Mouse (Mus musculus) thymus, adult 2 months (tissue): ENCODE measurements around the gene Cog5. TPM values are rescaled to one million over a fixed set of nuclear protein-coding genes. Genes with fewer than 3 reads are reported as not detected.

Experiments
- DNase-seq: peaks from one replicate; pipeline ENCODE4 v3.0.0; 2021
- H3K27ac ChIP-seq: fragments of 200-500 bp; 2 replicates; pipeline ENCODE4 v1.5.1; 2012; ENCODE audit warnings: low read length, control low read depth; ENCODE audit not compliant: control insufficient read depth, insufficient read depth
- H3K27me3 ChIP-seq: fragments of 200-500 bp; 2 replicates; pipeline ENCODE4 v1.6.1; 2012; ENCODE audit warnings: mild to moderate bottlenecking, low read length, moderate library complexity, mixed read lengths; ENCODE audit not compliant: control insufficient read depth, insufficient read depth
- H3K36me3 ChIP-seq: fragments of 200-500 bp; 2 replicates; pipeline ENCODE4 v1.6.1; 2012; ENCODE audit warnings: mild to moderate bottlenecking, low read length, moderate library complexity; ENCODE audit not compliant: control insufficient read depth, insufficient read depth
- H3K4me1 ChIP-seq: fragments of 200-500 bp; replicated peaks from 2 replicates; pipeline ENCODE4 v1.6.1; 2012; ENCODE audit warnings: low read length; ENCODE audit not compliant: control insufficient read depth, insufficient read depth
- H3K4me3 ChIP-seq: fragments of 200-500 bp; 2 replicates; pipeline ENCODE4 v1.5.1; 2012; ENCODE audit warnings: mild to moderate bottlenecking, low read length, control low read depth, moderate library complexity; ENCODE audit not compliant: control insufficient read depth, insufficient read depth
- CTCF ChIP-seq: fragments of 200-500 bp; IDR thresholded peaks from 2 replicates; pipeline ENCODE4 v1.5.1; 2012; ENCODE audit warnings: mild to moderate bottlenecking, control low read depth, low read length, moderate library complexity, borderline replicate concordance; ENCODE audit not compliant: control insufficient read depth, poor library complexity, insufficient read depth; ENCODE audit errors: extremely low read depth
- POLR2A ChIP-seq: fragments of 200-500 bp; IDR thresholded peaks from 2 replicates; pipeline ENCODE4 v1.6.1; 2012; ENCODE audit warnings: mild to moderate bottlenecking, low read length, control low read depth, moderate library complexity; ENCODE audit not compliant: control insufficient read depth, poor library complexity, insufficient read depth; ENCODE audit errors: extremely low read depth
- WGBS: fragments of 180-500 bp; shearing (Covaris S2); methylation state at CpG from one replicate; pipeline ENCODE4 v1.1.7; 2018; 5-methylcytosine and 5-hydroxymethylcytosine counted together
- polyA plus RNA-seq: library from polyadenylated mRNA; depleted of rRNA; stranded (reverse); fragments of >200 nt; gene quantifications from 2 replicates; pipeline ENCODE4 v1.2.3, GENCODE M21; 2012

Cog5 gene
- polyA plus RNA-seq, 1 experiment = 40.6 TPM

- DNase-seq = no peak
- Histone ChIP-seq H3K4me1 (no peaks in the 10 kb centered on the region), H3K27ac (no peak overlapping the region), H3K27me3 (no peaks in the 10 kb centered on the region), H3K36me3 (peaks cover 11% of the 10 kb centered on the region), H3K4me3 (no peak overlapping the region)
- TF ChIP-seq CTCF (no peak), POLR2A (no peak)
- 96% methylated on average over 4 of the region's 4 CpGs for WGBS
Observed at GRCm38 (mm10) chr12:31885084-31885483, 230.4 kb downstream of the Cog5 start.

GRCm38 (mm10) chr12:31885844-31886606 is 231.4 kb downstream of the Cog5 start:
- H3K4me3 ChIP-seq = no peak overlapping the region
- no peaks in the 10 kb centered on the region for H3K4me1 ChIP-seq
- DNase-seq = no peak
- 98% methylated on average over 11 of the region's 11 CpGs for WGBS
- no peak overlapping the region for H3K27ac ChIP-seq
- peaks cover 11% of the 10 kb centered on the region for H3K36me3 ChIP-seq
- TF ChIP-seq POLR2A (no peak), CTCF (no peak)
- H3K27me3 ChIP-seq = no peaks in the 10 kb centered on the region

GRCm38 (mm10) chr12:31890685-31891084 is 236.0 kb downstream of the Cog5 start:
- TF ChIP-seq CTCF = no peak
- TF ChIP-seq POLR2A = no peak
- H3K27ac ChIP-seq = no peak overlapping the region
- H3K4me3 ChIP-seq = no peak overlapping the region
- 94% methylated on average over 6 of the region's 6 CpGs for WGBS
- H3K27me3 ChIP-seq = no peaks in the 10 kb centered on the region
- no peak for DNase-seq
- peaks cover 11% of the 10 kb centered on the region for H3K36me3 ChIP-seq
- no peaks in the 10 kb centered on the region for H3K4me1 ChIP-seq

GRCm38 (mm10) chr12:31892079-31892478 is 237.4 kb downstream of the Cog5 start:
- H3K36me3 ChIP-seq = peaks cover under 1% of the 10 kb centered on the region; the same call in 1 of the 2 replicates
- H3K4me1 ChIP-seq = no peaks in the 10 kb centered on the region

GRCm38 (mm10) chr12:31892771-31893170 is 238.1 kb downstream of the Cog5 start:
- Histone ChIP-seq H3K27ac (no peak overlapping the region), H3K36me3 (no peaks in the 10 kb centered on the region; the same call in 1 of the 2 replicates), H3K27me3 (no peaks in the 10 kb centered on the region), H3K4me1 (no peaks in the 10 kb centered on the region), H3K4me3 (no peak overlapping the region)
- no peak for TF ChIP-seq POLR2A
- no peak for TF ChIP-seq CTCF
- 97% methylated on average over 7 of the region's 7 CpGs for whole genome bisulfite sequencing
- DNase-seq = no peak

More at GRCm38 (mm10) chr12:31892079-31892478, 237.4 kb downstream of the Cog5 start:
- TF ChIP-seq CTCF (no peak), POLR2A (no peak)
- Histone ChIP-seq H3K27me3 (no peaks in the 10 kb centered on the region), H3K4me3 (no peak overlapping the region), H3K27ac (no peak overlapping the region)
- no peak for DNase-seq

DNA sequence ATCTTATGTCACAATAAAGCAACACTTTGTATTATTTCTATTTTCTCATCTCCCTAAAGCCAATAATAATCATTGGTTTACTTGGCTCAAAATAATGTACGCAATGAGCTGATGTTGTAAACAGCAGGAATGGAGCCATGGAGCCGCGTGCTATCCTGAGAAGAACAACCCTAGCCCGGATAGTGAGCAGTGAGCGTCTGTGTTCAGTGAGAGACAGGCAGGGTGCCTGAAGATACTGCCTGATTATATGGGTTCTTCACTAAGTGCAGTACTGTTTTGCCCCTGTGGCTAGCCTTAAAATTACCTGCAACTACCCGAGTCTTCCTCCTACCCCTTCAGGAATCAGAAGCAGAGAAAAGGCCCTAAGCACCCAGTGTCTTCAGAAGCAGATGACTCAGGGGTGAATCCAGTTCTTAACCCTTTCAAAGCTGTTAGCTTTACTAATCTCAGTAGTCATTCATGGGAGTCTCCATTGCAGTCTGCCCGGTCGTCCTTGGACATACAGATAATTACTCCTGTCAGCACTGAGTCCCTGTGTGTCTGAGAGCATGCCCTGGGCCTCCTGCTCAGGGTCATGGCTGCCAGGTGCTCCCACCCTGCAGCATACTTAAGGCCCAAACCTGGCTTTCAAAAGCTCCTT is 240.5 kb downstream of the Cog5 start:
- Histone ChIP-seq H3K27ac (no peak overlapping the region), H3K27me3 (no peaks in the 10 kb centered on the region), H3K4me1 (no peaks in the 10 kb centered on the region), H3K36me3 (no peaks in the 10 kb centered on the region; the same call in 1 of the 2 replicates), H3K4me3 (no peak overlapping the region)
- TF ChIP-seq CTCF = no peak
- TF ChIP-seq POLR2A = no peak
- DNase-seq = no peak
- WGBS = 93% methylated on average over 8 of the region's 8 CpGs
